Mouse (Mus musculus) intestine, embryonic 16.5 days (tissue): ENCODE results near the gene Olfr692. TPM values are rescaled to one million over a fixed set of nuclear protein-coding genes. Genes with fewer than 3 reads are reported as not detected.

Experiments used
- polyA plus RNA-seq: library from polyadenylated mRNA; unstranded; fragments of >200 nt; fragmentation: Nextera tagmentation; extraction: Ambion mirVana; gene quantifications from 2 replicates; pipeline ENCODE4 v1.2.1, GENCODE M21; 2015

Gene Olfr692
- polyA plus RNA-seq, 1 experiment from 2014 or later, result not detected

Other genes with a start within 250 kb of the Olfr692 start
- not detected in 2 replicates for gene Olfr683, start 221.2 kb upstream of the Olfr692 start, polyA plus RNA-seq
- gene Olfr684, start 204.6 kb upstream of the Olfr692 start, polyA plus RNA-seq, result not detected in 2 replicates
- not detected in 2 replicates for gene Olfr685, start 182.2 kb upstream of the Olfr692 start, polyA plus RNA-seq
- gene Olfr686, start 160.7 kb upstream of the Olfr692 start, polyA plus RNA-seq, result not detected in 2 replicates
- gene Olfr688, start 80.1 kb upstream of the Olfr692 start, polyA plus RNA-seq, result not detected in 2 replicates
- not detected in 2 replicates for gene Olfr689, start 57.1 kb upstream of the Olfr692 start, polyA plus RNA-seq
- gene Olfr690, start 34.1 kb upstream of the Olfr692 start, polyA plus RNA-seq, result not detected in 2 replicates
- not detected in 2 replicates for gene Olfr691, start 26.0 kb upstream of the Olfr692 start, polyA plus RNA-seq
- gene Gm5901, start 6.8 kb downstream of the Olfr692 start, polyA plus RNA-seq, result not detected in 2 replicates
- 44.2 and 44.9 TPM in 2 replicates for gene Fam160a2, start 31.8 kb downstream of the Olfr692 start, polyA plus RNA-seq
- 0.06 TPM in 1 of 2 replicates, not detected in the other for gene Cnga4, start 36.3 kb downstream of the Olfr692 start, polyA plus RNA-seq
- 0.10 and 0.13 TPM in 2 replicates for gene Cckbr, start 57.5 kb downstream of the Olfr692 start, polyA plus RNA-seq
- gene Cavin3, start 114.1 kb downstream of the Olfr692 start, polyA plus RNA-seq, result 80.5 and 86.6 TPM in 2 replicates
- 32.8 and 33.0 TPM in 2 replicates for gene Smpd1, start 186.1 kb downstream of the Olfr692 start, polyA plus RNA-seq
- 29.2 and 35.2 TPM in 2 replicates for gene Apbb1, start 213.4 kb downstream of the Olfr692 start, polyA plus RNA-seq
- 3.0 and 7.5 TPM in 2 replicates for gene Hpx, start 231.9 kb downstream of the Olfr692 start, polyA plus RNA-seq